Mouse (Mus musculus): ENCODE measurements around the gene Gm4907.
"Not testable (repeated sequence)": the region's sequence is repeated elsewhere in the genome, so short reads cannot be mapped to it uniquely, and the experiment has no call there.

The Gm4907 gene

DNA sequence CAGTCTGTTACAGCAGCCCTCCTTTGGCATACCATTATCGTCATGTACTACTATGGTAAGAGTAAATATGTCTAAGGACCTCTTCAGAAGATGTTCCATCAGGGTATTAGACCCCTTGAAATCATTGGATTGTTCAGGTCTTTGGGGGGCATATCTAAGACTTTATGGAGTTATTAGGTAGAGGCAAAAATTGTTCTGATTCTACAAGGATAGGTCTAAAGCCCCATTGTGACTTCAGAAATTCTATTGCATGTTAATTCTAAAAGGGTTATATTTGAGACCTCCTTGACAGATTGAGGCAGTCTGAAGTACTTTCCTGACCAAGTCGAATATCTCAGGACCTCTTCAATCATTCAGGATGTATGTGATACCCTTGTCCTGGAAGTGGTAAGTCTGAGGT lies at the start of gene Gm4907:
Gm4907 (plus strand) TSS at position 301 of the 400 bp plus-strand sequence.
- not testable (repeated sequence) for DNase-seq (ENCODE audit: low spot score)

DNA sequence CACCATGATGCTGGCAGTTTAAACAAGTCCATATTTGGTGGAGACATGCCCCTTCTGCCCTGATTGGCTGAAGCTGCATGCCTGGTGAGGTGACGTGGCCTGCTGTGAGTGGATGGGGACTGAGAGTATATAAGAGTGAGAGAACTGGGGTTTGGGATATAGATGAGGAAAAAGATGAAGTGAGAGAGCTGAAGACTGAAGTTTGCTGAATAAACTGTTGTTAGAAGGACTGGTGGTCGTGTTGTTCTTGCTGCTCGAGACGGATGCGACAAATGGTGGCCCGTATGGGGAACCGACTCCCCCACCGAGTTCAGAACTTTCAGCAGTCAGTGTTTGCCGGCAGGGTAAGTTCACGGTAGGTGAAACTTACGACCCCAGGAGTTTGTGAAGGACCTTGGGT lies 48.6 kb upstream of the Gm4907 start:
- DNase-seq (ENCODE audit: low spot score), result not testable (repeated sequence)

DNA sequence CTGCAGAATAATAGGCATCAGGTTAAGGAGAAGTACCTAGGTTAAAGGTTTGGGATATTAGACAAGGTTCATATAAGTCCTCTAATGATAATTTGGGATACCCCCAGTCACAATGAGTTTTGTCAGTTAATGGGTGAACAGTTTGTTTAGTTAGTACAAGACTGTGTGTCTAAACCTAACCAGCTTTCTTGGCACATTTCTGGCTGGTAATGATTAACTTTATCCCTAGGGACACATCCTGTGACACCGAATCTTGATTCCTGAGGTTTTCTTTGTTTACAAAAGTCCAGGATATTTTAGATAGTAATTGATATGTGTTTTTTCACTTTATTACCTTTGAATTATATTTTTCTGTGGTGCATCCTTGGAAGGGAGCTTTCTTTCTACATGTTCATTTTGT lies 41.4 kb upstream of the Gm4907 start:
- no peak for DNase-seq (ENCODE audit: low spot score)

DNA sequence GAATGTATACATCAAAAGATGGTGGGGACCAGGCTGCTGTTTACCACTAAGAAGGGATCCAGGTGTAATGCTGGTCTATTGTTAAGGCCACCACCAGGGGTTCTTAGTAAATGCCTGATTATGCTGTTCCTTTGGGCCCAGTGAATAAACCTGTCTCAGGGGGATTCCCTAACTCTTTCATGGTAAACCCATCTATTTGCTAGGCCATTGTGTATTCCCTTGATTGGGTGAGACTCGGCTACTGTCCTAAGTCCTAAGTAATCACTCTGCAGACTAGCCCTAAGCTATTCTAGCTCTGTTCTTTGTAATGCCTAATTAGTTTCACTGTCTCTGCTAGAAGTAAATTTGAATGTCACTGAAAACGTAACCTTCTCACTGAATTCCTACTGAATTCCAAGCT lies 71.8 kb downstream of the Gm4907 start:
- DNase-seq (ENCODE audit: low spot score), result no peak

All from MN1 (cell line).